Mouse (Mus musculus) bone marrow macrophage, adult 2 months (primary cell): Measurements from ENCODE around the gene Tcl1b2.

Experiments used
- CTCF ChIP-seq: IDR thresholded peaks from 2 replicates; pipeline ENCODE4 v1.5.1; 2012; ENCODE audit warnings: low read depth, mild to moderate bottlenecking, low read length, moderate library complexity
- POLR2A ChIP-seq: IDR thresholded peaks from 2 replicates; pipeline ENCODE4 v1.6.1; 2012; ENCODE audit warnings: mild to moderate bottlenecking, low read depth, low read length, borderline replicate concordance

GRCm38 (mm10) chr12:105166734-105167133 lies 20.9 kb downstream of the Tcl1b2 start:
- no peak for TF ChIP-seq CTCF
- TF ChIP-seq POLR2A, result no peak
